Mouse (Mus musculus): ENCODE results near the gene Gm8439.

Gm8439 gene

GRCm38 (mm10) chr4:120613691-120614329 is 25.3 kb downstream of the Gm8439 start:
- peak; percentile 46 for DNase-seq

DNA sequence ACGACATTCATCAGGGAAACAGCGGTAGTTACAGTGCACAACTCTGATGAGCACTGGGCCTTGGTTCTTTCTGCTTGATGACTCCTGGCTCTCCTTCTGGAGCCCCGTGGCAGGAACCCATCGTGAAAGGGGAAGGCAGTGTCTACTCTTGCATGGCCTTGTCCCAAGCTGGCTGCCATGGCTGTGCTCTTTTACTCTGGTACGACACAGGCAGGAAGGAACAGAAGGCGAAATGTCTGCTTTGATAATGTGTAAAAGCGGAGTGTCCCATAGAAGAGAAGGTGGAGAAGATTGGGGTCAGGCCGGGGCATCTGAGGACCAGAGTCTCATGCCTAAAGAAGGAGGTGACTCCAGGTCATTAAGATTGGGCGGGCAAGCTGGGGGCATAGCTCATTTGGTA is 26.1 kb downstream of the Gm8439 start:
- DNase-seq: no peak

- DNase-seq: no peak
Observed at GRCm38 (mm10) chr4:120615528-120616081, 27.1 kb downstream of the Gm8439 start.

- DNase-seq: no peak
Observed at GRCm38 (mm10) chr4:120616199-120617025, 27.9 kb downstream of the Gm8439 start.

GRCm38 (mm10) chr4:120627728-120628127 is 39.2 kb downstream of the Gm8439 start:
- DNase-seq: no peak

- DNase-seq: peak; percentile 63
Observed at GRCm38 (mm10) chr4:120630218-120630931, 41.8 kb downstream of the Gm8439 start.

- peak; percentile 85 for DNase-seq
Observed at GRCm38 (mm10) chr4:120631828-120632227, 43.3 kb downstream of the Gm8439 start.

DNA sequence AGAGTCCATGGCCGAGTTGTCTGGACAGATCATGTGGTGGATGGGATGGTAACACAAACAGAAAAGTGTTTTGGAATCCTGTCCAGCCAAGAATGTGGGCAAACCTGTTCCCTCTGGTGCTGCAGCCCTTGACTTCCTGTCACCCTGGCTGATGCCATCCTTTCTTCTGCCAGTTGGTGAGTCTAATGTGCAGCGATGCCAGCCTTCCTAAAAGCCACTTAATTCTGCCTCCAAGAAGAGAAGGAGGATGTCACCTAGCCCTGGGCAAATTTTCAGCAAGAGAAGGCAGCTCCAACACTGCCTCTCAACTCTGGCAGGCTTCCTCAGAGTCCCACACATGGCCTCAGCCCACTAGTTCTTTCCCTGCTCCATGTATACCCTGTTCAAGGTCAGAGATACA is 46.8 kb downstream of the Gm8439 start:
- no peak for DNase-seq

- DNase-seq: no peak
Observed at GRCm38 (mm10) chr4:120641946-120642345, 53.4 kb downstream of the Gm8439 start.

DNA sequence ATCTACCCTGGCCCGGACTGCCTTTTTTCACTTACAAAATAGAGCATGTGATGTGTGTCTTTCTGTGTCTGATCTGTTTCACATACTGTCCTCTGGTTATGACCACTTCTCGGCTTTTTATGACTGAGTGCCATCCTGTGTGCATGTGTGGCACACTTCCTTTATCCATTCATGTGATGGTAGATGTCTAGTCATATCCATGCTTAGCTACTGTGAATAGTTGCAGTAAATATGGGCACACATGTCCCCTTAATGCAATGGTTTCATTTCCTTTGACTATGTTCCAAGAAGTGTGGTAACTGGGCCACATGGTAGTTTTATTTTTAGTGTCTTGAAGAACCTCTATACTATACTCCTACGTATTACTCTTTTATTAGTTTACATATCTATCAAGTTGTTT is 55.4 kb downstream of the Gm8439 start:
- DNase-seq: no peak

GRCm38 (mm10) chr4:120649369-120650207 is 61.0 kb downstream of the Gm8439 start:
- DNase-seq: peak; percentile 84

DNA sequence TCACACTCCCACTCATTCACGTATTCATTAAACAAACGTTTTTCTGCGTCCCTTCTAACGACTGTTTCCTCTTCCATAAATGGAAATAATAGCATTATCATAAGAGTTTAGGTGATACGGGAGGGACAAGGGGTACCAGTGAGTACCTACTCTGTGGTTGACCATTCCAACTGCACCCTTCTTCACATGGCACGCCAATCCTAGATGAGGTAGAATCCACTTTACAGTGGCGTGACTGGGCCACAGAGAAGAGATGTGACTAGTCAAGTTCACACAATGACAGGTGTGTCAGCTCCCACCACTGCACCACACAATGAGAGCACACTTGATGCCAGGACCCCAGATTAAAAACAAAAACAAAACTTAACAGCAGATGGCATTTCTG is 61.7 kb downstream of the Gm8439 start:
- DNase-seq: no peak

GRCm38 (mm10) chr4:120655898-120656297 is 67.4 kb downstream of the Gm8439 start:
- DNase-seq: no peak

Measured in liver (tissue).